Mouse (Mus musculus) neutrophil, adult 5-6 weeks (primary cell): ENCODE measurements around the gene Ros1. TPM values are rescaled to one million over a fixed set of nuclear protein-coding genes. Genes with fewer than 3 reads are reported as not detected.

Experiments used
- ATAC-seq: fragments of 151-379, 151-347 bp; 2 replicates; pipeline ENCODE4 v1.8.0; 2017; ENCODE audit warnings: mild to moderate bottlenecking, moderate TSS enrichment; ENCODE audit not compliant: insufficient number of reproducible peaks, poor library complexity, low FRiP score, severe bottlenecking; ENCODE audit errors: extremely low read depth
- total RNA-seq: library from RNA; stranded (forward); fragments of 200-1000 nt; gene quantifications from 2 replicates; pipeline ENCODE4 v1.2.3, GENCODE M21; 2017

Gene Ros1
- total RNA-seq, 1 experiment from 2014 or later, result not detected

GRCm38 (mm10) chr10:52025821-52026220 lies 169.2 kb downstream of the Ros1 start:
- ATAC-seq, result no peak

GRCm38 (mm10) chr10:52025291-52025690 lies 169.8 kb downstream of the Ros1 start:
- ATAC-seq, result no peak

GRCm38 (mm10) chr10:52024053-52024410 lies 171.0 kb downstream of the Ros1 start:
- ATAC-seq, result no peak

GRCm38 (mm10) chr10:52023213-52024052 lies 171.6 kb downstream of the Ros1 start:
- no peak for ATAC-seq

- ATAC-seq, result no peak
These were observed 172.4 kb downstream of the Ros1 start, which contains the start of gene Vgll2 for GRCm38 (mm10) chr10:52022413-52023212. Gene Vgll2, plus strand, starts transcription at chr10:52022502.

GRCm38 (mm10) chr10:52021736-52022394 lies 173.2 kb downstream of the Ros1 start:
- ATAC-seq, result no peak

- no peak for ATAC-seq
These were observed 173.8 kb downstream of the Ros1 start for GRCm38 (mm10) chr10:52021231-52021630.

- no peak for ATAC-seq
These were observed 176.6 kb downstream of the Ros1 start for GRCm38 (mm10) chr10:52018471-52018870.

Other genes starting within 250 kb of the Ros1 start
- not detected in 2 replicates for gene Vgll2, start 172.7 kb downstream of the Ros1 start, total RNA-seq
- 0.86 and 1.2 TPM in 2 replicates for gene Dcbld1, start 38.4 kb upstream of the Ros1 start, total RNA-seq
- not detected in 2 replicates for gene Gm26741, start 163.5 kb upstream of the Ros1 start, total RNA-seq
- 46.0 and 52.3 TPM in 2 replicates for gene Gopc, start 186.9 kb upstream of the Ros1 start, total RNA-seq
- not detected in 2 replicates for gene Nepn, start 193.7 kb upstream of the Ros1 start, total RNA-seq
- gene Nus1, start 222.3 kb upstream of the Ros1 start, total RNA-seq, result 18.9 and 26.0 TPM in 2 replicates